Mouse (Mus musculus) lung, postnatal 25 days (tissue): ENCODE measurements around the gene Eme2.

Experiments used
- DNase-seq: peaks from one replicate; pipeline ENCODE4 v3.0.0; 2022; ENCODE audit warnings: low spot score

Eme2 gene

GRCm38 (mm10) chr17:24896241-24896992 lies 1.5 kb upstream of the Eme2 start, which contains the start of gene Nme3:
Gene Nme3, plus strand, starts transcription at chr17:24896500.
- peak; percentile 68 for DNase-seq

GRCm38 (mm10) chr17:24895571-24896240 lies 819 bp upstream of the Eme2 start:
- no peak for DNase-seq

GRCm38 (mm10) chr17:24894061-24894994 lies 559 bp downstream of the Eme2 start:
- DNase-seq = no peak

GRCm38 (mm10) chr17:24893276-24893675 lies 1.6 kb downstream of the Eme2 start:
- DNase-seq = no peak

- DNase-seq = no peak
Measured at GRCm38 (mm10) chr17:24892785-24893184, 2.1 kb downstream of the Eme2 start.

- no peak for DNase-seq
Measured at GRCm38 (mm10) chr17:24891321-24891720, 3.6 kb downstream of the Eme2 start.

GRCm38 (mm10) chr17:24890151-24891092 lies 4.5 kb downstream of the Eme2 start:
- no peak for DNase-seq

GRCm38 (mm10) chr17:24888862-24889261 lies 6.0 kb downstream of the Eme2 start:
- DNase-seq = no peak

GRCm38 (mm10) chr17:24887291-24888080 lies 7.4 kb downstream of the Eme2 start:
- no peak for DNase-seq

- no peak for DNase-seq
Measured at GRCm38 (mm10) chr17:24886932-24887271, 8.0 kb downstream of the Eme2 start.

GRCm38 (mm10) chr17:24886134-24886931 lies 8.6 kb downstream of the Eme2 start, which contains the start of the genes Nubp2 and Spsb3:
Gene Nubp2, minus strand, starts transcription at chr17:24886349.
Gene Spsb3, plus strand, starts transcription at chr17:24886643.
- peak; percentile 100 for DNase-seq

- no peak for DNase-seq
Measured at GRCm38 (mm10) chr17:24885356-24886133, 9.3 kb downstream of the Eme2 start.

- DNase-seq = no peak
Measured at GRCm38 (mm10) chr17:24884391-24884790, 10.5 kb downstream of the Eme2 start.

- DNase-seq = no peak
Measured at GRCm38 (mm10) chr17:24881738-24882440, 13.0 kb downstream of the Eme2 start.

- DNase-seq = no peak
Measured at GRCm38 (mm10) chr17:24878531-24878930, 16.4 kb downstream of the Eme2 start.

GRCm38 (mm10) chr17:24878117-24878397 lies 16.8 kb downstream of the Eme2 start:
- DNase-seq = peak; percentile 53

GRCm38 (mm10) chr17:24877336-24878116 lies 17.4 kb downstream of the Eme2 start:
- no peak for DNase-seq

GRCm38 (mm10) chr17:24874989-24875388 lies 19.9 kb downstream of the Eme2 start:
- DNase-seq = no peak
